8 mouse cellular contexts compared by ENCODE assay signal in the genomic region with DNA sequence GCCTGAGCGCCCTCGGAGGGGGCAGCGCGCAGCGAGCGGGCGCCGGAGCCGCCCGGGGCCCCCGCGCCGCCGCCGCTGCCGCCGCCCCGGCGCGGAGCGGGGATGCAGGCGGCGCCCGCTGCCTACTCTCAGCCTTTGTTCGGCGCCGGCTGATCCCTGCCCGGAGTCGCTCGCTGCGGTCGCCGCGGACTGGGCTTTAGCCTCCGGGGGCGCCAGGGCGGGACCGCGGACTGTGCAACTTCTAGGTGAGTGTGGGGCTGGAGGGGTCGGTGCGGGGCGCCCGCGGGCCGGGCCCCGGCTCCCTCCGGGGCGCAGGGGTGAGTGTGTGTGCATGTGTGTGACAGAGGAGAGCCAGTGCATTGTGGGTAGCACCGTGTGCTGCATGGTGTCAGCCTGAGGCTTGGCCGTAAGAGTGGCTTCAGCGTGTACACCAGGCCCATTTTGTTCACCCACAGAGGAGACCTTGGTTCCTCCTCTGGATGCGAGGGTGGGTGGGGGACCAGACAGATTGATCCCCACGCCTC.
DNase-seq lines count a peak whose midpoint lies in the region; ATAC-seq lines count a peak whose summit lies in the region.

No protein-coding gene starts in this region.

- H3K36me3 ChIP-seq in heart, embryonic 11.5 days (ENCODE audit: control insufficient read depth, insufficient read depth, low read length) = no peaks in the 10 kb centered on the region

- ATAC-seq in heart, embryonic 11.5 days (replicated peaks; ENCODE audit: insufficient number of reproducible peaks, low FRiP score, low TSS enrichment) = peak; percentile 55; the same call in 1 of the 2 replicates

- DNase-seq in lung, adult 18-20 months = peak; percentile 36 to 48
- no peak for DNase-seq in lung, postnatal 25 days (ENCODE audit: low spot score)
- DNase-seq in cerebellum, postnatal 10 days = peak; percentile 63 to 68
- DNase-seq in kidney, postnatal 10 days = peak; percentile 69
- peak; percentile 66 for DNase-seq in lung, postnatal 10 days
- DNase-seq in retina, postnatal 1 day = peak; percentile 82
- DNase-seq in gastrocnemius, adult 8-10 months (ENCODE audit: low spot score in 2 of 2) = no peak

- peak overlapping the region; percentile 83 for H3K4me3 ChIP-seq in heart, embryonic 11.5 days (ENCODE audit: low read depth, low read length)

- peak overlapping the region; percentile 94 for H3K9ac ChIP-seq in heart, embryonic 11.5 days (ENCODE audit: low read depth, low read length)

- H3K9me3 ChIP-seq in heart, embryonic 11.5 days (replicated peaks; ENCODE audit: control insufficient read depth, low read length) = no peaks in the 10 kb centered on the region

- under 1% methylated on average over 48 of the region's 53 CpGs for WGBS in heart, embryonic 11.5 days (ENCODE audit: insufficient replicate concordance)

- no peaks in the 10 kb centered on the region for H3K27me3 ChIP-seq in heart, embryonic 11.5 days (ENCODE audit: control insufficient read depth, insufficient read depth, low read length)

- H3K4me2 ChIP-seq in heart, embryonic 11.5 days = peak overlapping the region; percentile 86

- H3K27ac ChIP-seq in heart, embryonic 11.5 days (ENCODE audit: low read depth, low read length) = peak overlapping the region; percentile 98

- peaks cover 82% of the 10 kb centered on the region for H3K4me1 ChIP-seq in heart, embryonic 11.5 days (ENCODE audit: control insufficient read depth, insufficient read depth, low read length)

Comparison
In these comparisons a context has a peak if more than half of its experiments do, and no peak if none do; other contexts are left out.
1. DNase-seq: peak in lung, adult 18-20 months (2 of 2), cerebellum, postnatal 10 days (2 of 2), kidney, postnatal 10 days (single experiment), lung, postnatal 10 days (single experiment) and retina, postnatal 1 day (single experiment); none in lung, postnatal 25 days (single experiment) and gastrocnemius, adult 8-10 months (0 of 2).